Mouse (Mus musculus) midbrain, embryonic 12.5 days (tissue): ENCODE measurements around the gene Kdelr3. TPM values are rescaled to one million over a fixed set of nuclear protein-coding genes. Genes with fewer than 3 reads are reported as not detected.

Experiments
- microRNA-seq: library from miRNA; unstranded; fragments of <30 nt; microRNA quantifications from one replicate; pipeline ENCODE4, GENCODE M21; 2017
- polyA plus RNA-seq: library from polyadenylated mRNA; unstranded; fragments of >200 nt; fragmentation: Nextera tagmentation; extraction: Ambion mirVana; gene quantifications from 2 replicates; pipeline ENCODE4 v1.2.1, GENCODE M21; 2016

Kdelr3 gene
- polyA plus RNA-seq, 1 experiment from 2014 or later, result 26.6 TPM

Small RNA genes within 50 kb of the gene (microRNA-seq; reads per million reads assigned to microRNA genes)
- gene Gm44302, result not detected

Other genes with a start within 250 kb of the Kdelr3 start
- gene Baiap2l2, start 230.9 kb upstream of the Kdelr3 start, polyA plus RNA-seq, result 0.72 and 2.4 TPM in 2 replicates
- gene Pla2g6, start 188.0 kb upstream of the Kdelr3 start, polyA plus RNA-seq, result 35.4 and 37.1 TPM in 2 replicates
- gene Maff, start 169.8 kb upstream of the Kdelr3 start, polyA plus RNA-seq, result 0.97 and 1.2 TPM in 2 replicates
- gene Tmem184b, start 112.8 kb upstream of the Kdelr3 start, polyA plus RNA-seq, result 47.1 and 47.9 TPM in 2 replicates
- 267 and 291 TPM in 2 replicates for gene Csnk1e, start 60.8 kb upstream of the Kdelr3 start, polyA plus RNA-seq
- not detected in 2 replicates for gene Kcnj4, start 11.2 kb upstream of the Kdelr3 start, polyA plus RNA-seq
- 73.6 and 74.9 TPM in 2 replicates for gene Ddx17, start 30.3 kb downstream of the Kdelr3 start, polyA plus RNA-seq
- gene Dmc1, start 88.7 kb downstream of the Kdelr3 start, polyA plus RNA-seq, result 1.1 and 1.4 TPM in 2 replicates
- 4.6 and 5.4 TPM in 2 replicates for gene Fam227a, start 142.5 kb downstream of the Kdelr3 start, polyA plus RNA-seq
- 79.7 and 82.0 TPM in 2 replicates for gene Cby1, start 142.8 kb downstream of the Kdelr3 start, polyA plus RNA-seq
- 252 and 269 TPM in 2 replicates for gene Tomm22, start 154.4 kb downstream of the Kdelr3 start, polyA plus RNA-seq
- gene Josd1, start 171.5 kb downstream of the Kdelr3 start, polyA plus RNA-seq, result 24.8 and 27.5 TPM in 2 replicates
- 44.8 and 51.0 TPM in 2 replicates for gene Gtpbp1, start 174.4 kb downstream of the Kdelr3 start, polyA plus RNA-seq
- gene Sun2, start 226.1 kb downstream of the Kdelr3 start, polyA plus RNA-seq, result 8.0 and 8.7 TPM in 2 replicates